Mouse (Mus musculus) hindbrain, embryonic 11.5 days (tissue): Measurements from ENCODE around the gene Nt5c. TPM values are rescaled to one million over a fixed set of nuclear protein-coding genes. Genes with fewer than 3 reads are reported as not detected.

Experiments
- ATAC-seq: fragments of 200-750 bp; cut with Nextera tagmentation; 2 replicates; pipeline ENCODE4 v1.8.0; 2017; ENCODE audit warnings: mild to moderate bottlenecking, moderate TSS enrichment, moderate library complexity; ENCODE audit not compliant: low FRiP score
- DNase-seq: peaks from one replicate; pipeline ENCODE4 v3.0.0-alpha.2; 2015; ENCODE audit warnings: low spot score
- H3K27ac ChIP-seq: fragments of 300-500 bp; sonication (generic); 2 replicates; pipeline ENCODE4 v1.5.1; 2014; ENCODE audit warnings: mild to moderate bottlenecking, low read depth, low read length
- H3K27me3 ChIP-seq: fragments of 300-500 bp; sonication (generic); 2 replicates; pipeline ENCODE4 v1.6.1; 2014; ENCODE audit warnings: mild to moderate bottlenecking, low read length, moderate library complexity, mixed read lengths; ENCODE audit not compliant: control insufficient read depth, insufficient read depth
- H3K36me3 ChIP-seq: fragments of 300-500 bp; sonication (generic); 2 replicates; pipeline ENCODE4 v1.6.1; 2014; ENCODE audit warnings: mild to moderate bottlenecking, low read length, moderate library complexity, mixed read lengths; ENCODE audit not compliant: control insufficient read depth, insufficient read depth
- H3K4me1 ChIP-seq: fragments of 300-500 bp; sonication (generic); replicated peaks from 2 replicates; pipeline ENCODE4 v1.6.1; 2014; ENCODE audit warnings: low read length, mixed read lengths; ENCODE audit not compliant: control insufficient read depth, insufficient read depth
- H3K4me2 ChIP-seq: fragments of 300-500 bp; sonication (generic); replicated peaks from 2 replicates; pipeline ENCODE4 v1.6.1; 2014; ENCODE audit warnings: mild to moderate bottlenecking, low read depth, low read length
- H3K4me3 ChIP-seq: fragments of 300-500 bp; sonication (generic); 2 replicates; pipeline ENCODE4 v1.5.1; 2014; ENCODE audit warnings: low read depth, low read length
- H3K9ac ChIP-seq: fragments of 300-500 bp; sonication (generic); 2 replicates; pipeline ENCODE4 v1.6.1; 2014; ENCODE audit warnings: low read depth, low read length
- H3K9me3 ChIP-seq: fragments of 300-500 bp; sonication (generic); 2 replicates; pipeline ENCODE4 v1.6.1; 2016; ENCODE audit warnings: low read length; ENCODE audit not compliant: control insufficient read depth
- WGBS: fragments of 180-500 bp; shearing (Covaris S2); extraction: QIAGEN DNeasy Blood & Tissue Kit; methylation state at CpG from one replicate; pipeline ENCODE4 v1.1.7; 2014; 5-methylcytosine and 5-hydroxymethylcytosine counted together
- polyA plus RNA-seq: library from polyadenylated mRNA; unstranded; fragments of >200 nt; fragmentation: Nextera tagmentation; extraction: Ambion mirVana; gene quantifications from 2 replicates; pipeline ENCODE4 v1.2.1, GENCODE M21; 2014

Nt5c gene
- polyA plus RNA-seq, 1 experiment from 2014 or later = 84.6 TPM

GRCm38 (mm10) chr11:115441417-115441816, 50.2 kb downstream of the Nt5c start:
- Histone ChIP-seq H3K4me1 (no peaks in the 10 kb centered on the region; the same call in 1 of the 2 replicates), H3K4me2 (no peak overlapping the region), H3K9me3 (no peaks in the 10 kb centered on the region), H3K27me3 (no peaks in the 10 kb centered on the region), H3K36me3 (no peaks in the 10 kb centered on the region), H3K27ac (no peak overlapping the region), H3K9ac (no peak overlapping the region), H3K4me3 (no peak overlapping the region)
- DNase-seq = no peak
- no peak for ATAC-seq
- 54% methylated on average over 15 of the region's 15 CpGs for WGBS

Other genes starting within 250 kb of the Nt5c start
- gene Grin2c, start 224.6 kb downstream of the Nt5c start, polyA plus RNA-seq = 0.25 and 0.43 TPM in 2 replicates
- 11.6 and 14.9 TPM in 2 replicates for gene Fdxr, start 214.8 kb downstream of the Nt5c start, polyA plus RNA-seq
- 0.40 and 0.52 TPM in 2 replicates for gene Fads6, start 194.2 kb downstream of the Nt5c start, polyA plus RNA-seq
- gene Otop2, start 184.7 kb downstream of the Nt5c start, polyA plus RNA-seq = not detected in 2 replicates
- 0.05 TPM in 1 of 2 replicates, not detected in the other for gene Ush1g, start 169.8 kb downstream of the Nt5c start, polyA plus RNA-seq
- 0.15 and 0.20 TPM in 2 replicates for gene Otop3, start 157.1 kb downstream of the Nt5c start, polyA plus RNA-seq
- 10.9 and 15.3 TPM in 2 replicates for gene Hid1, start 124.1 kb downstream of the Nt5c start, polyA plus RNA-seq
- 19.0 and 20.0 TPM in 2 replicates for gene Cdr2l, start 109.9 kb downstream of the Nt5c start, polyA plus RNA-seq
- gene Mrpl58, start 88.1 kb downstream of the Nt5c start, polyA plus RNA-seq = 226 and 243 TPM in 2 replicates
- 899 and 905 TPM in 2 replicates for gene Atp5h, start 71.9 kb downstream of the Nt5c start, polyA plus RNA-seq
- 21.0 and 27.5 TPM in 2 replicates for gene Kctd2, start 71.7 kb downstream of the Nt5c start, polyA plus RNA-seq
- not detected in 2 replicates for gene Trim80, start 51.3 kb downstream of the Nt5c start, polyA plus RNA-seq
- gene Slc16a5, start 29.4 kb downstream of the Nt5c start, polyA plus RNA-seq = 0.11 TPM in 1 of 2 replicates, not detected in the other
- 7.5 and 9.0 TPM in 2 replicates for gene Armc7, start 16.2 kb downstream of the Nt5c start, polyA plus RNA-seq
- 990 and 1,006 TPM in 2 replicates for gene Jpt1, start 22.5 kb upstream of the Nt5c start, polyA plus RNA-seq
- gene Sumo2, start 44.4 kb upstream of the Nt5c start, polyA plus RNA-seq = 1,523 and 1,527 TPM in 2 replicates
- 156 and 175 TPM in 2 replicates for gene Nup85, start 72.6 kb upstream of the Nt5c start, polyA plus RNA-seq
- 93.3 and 105 TPM in 2 replicates for gene Mrps7, start 112.1 kb upstream of the Nt5c start, polyA plus RNA-seq
- 24.7 and 25.1 TPM in 2 replicates for gene Gga3, start 112.2 kb upstream of the Nt5c start, polyA plus RNA-seq
- 14.2 and 17.7 TPM in 2 replicates for gene Mif4gd, start 121.1 kb upstream of the Nt5c start, polyA plus RNA-seq
- 24.9 and 27.1 TPM in 2 replicates for gene Slc25a19, start 136.4 kb upstream of the Nt5c start, polyA plus RNA-seq
- 76.7 and 79.2 TPM in 2 replicates for gene Grb2, start 216.7 kb upstream of the Nt5c start, polyA plus RNA-seq